Mouse (Mus musculus): ENCODE results near the gene Akt1. TPM values are rescaled to one million over a fixed set of nuclear protein-coding genes. Genes with fewer than 3 reads are reported as not detected.

The Akt1 gene
- polyA plus RNA-seq, 1 experiment from 2014 or later, result 57.1 TPM

- DNase-seq (ENCODE audit: low spot score), result no peak
- 74% methylated on average over 6 of the region's 6 CpGs for WGBS
- Histone ChIP-seq H3K27me3 (ENCODE audit: insufficient read depth, poor library complexity, severe bottlenecking) (no peaks in the 10 kb centered on the region; the same call in 1 of the 2 replicates), H3K9me3 (no peaks in the 10 kb centered on the region), H3K27ac (peak overlapping the region; percentile 8; the same call in 1 of the 2 replicates), H3K36me3 (peaks cover 64% of the 10 kb centered on the region), H3K4me1 (peaks cover 33% of the 10 kb centered on the region), H3K4me3 (no peak overlapping the region)
Observed at GRCm38 (mm10) chr12:112606998-112607397, 67.7 kb downstream of the Akt1 start.

GRCm38 (mm10) chr12:112605766-112606165, 68.9 kb downstream of the Akt1 start:
- H3K27me3 ChIP-seq (ENCODE audit: insufficient read depth, poor library complexity, severe bottlenecking), result no peaks in the 10 kb centered on the region; the same call in none of the 2 replicates
- H3K4me1 ChIP-seq, result peaks cover 32% of the 10 kb centered on the region
- peaks cover 64% of the 10 kb centered on the region for H3K36me3 ChIP-seq
- no peak for DNase-seq (ENCODE audit: low spot score)
- WGBS, result 45% methylated on average over 6 of the region's 6 CpGs
- no peak overlapping the region for H3K4me3 ChIP-seq
- H3K27ac ChIP-seq, result no peak overlapping the region
- no peaks in the 10 kb centered on the region for H3K9me3 ChIP-seq

GRCm38 (mm10) chr12:112604709-112605649, 69.7 kb downstream of the Akt1 start:
- no peak for DNase-seq (ENCODE audit: low spot score)
- no peaks in the 10 kb centered on the region for H3K9me3 ChIP-seq
- no peaks in the 10 kb centered on the region; the same call in none of the 2 replicates for H3K27me3 ChIP-seq (ENCODE audit: insufficient read depth, poor library complexity, severe bottlenecking)
- 67% methylated on average over 20 of the region's 20 CpGs for WGBS
- peaks cover 64% of the 10 kb centered on the region for H3K36me3 ChIP-seq
- peak overlapping the region; percentile 22; the same call in 1 of the 2 replicates for H3K27ac ChIP-seq
- H3K4me1 ChIP-seq, result peaks cover 37% of the 10 kb centered on the region
- H3K4me3 ChIP-seq, result no peak overlapping the region

DNA sequence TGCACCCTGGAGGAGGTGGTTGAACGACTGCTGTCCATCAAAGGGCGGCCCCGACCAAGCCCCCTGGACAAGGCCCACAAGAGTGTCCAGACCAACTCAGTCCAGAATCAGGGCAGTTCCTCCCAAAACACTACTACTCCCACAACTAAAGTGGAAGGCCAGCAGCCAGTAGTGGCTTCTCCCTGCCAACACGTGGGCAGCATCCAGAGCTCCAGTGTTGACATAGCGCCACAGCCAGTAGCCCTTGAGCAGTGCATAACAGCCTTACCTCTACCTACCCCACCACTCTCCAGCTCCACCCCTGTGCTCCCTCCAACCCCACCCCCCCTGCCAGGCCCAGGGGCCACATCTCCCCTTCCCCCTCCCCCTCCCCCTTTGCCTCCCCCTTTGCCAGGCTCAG, 70.7 kb downstream of the Akt1 start:
- Histone ChIP-seq H3K4me3 (no peak overlapping the region), H3K9me3 (no peaks in the 10 kb centered on the region), H3K27ac (no peak overlapping the region), H3K27me3 (ENCODE audit: insufficient read depth, poor library complexity, severe bottlenecking) (no peaks in the 10 kb centered on the region; the same call in none of the 2 replicates), H3K4me1 (peaks cover 44% of the 10 kb centered on the region), H3K36me3 (peaks cover 55% of the 10 kb centered on the region)
- WGBS, result 73% methylated on average over 5 of the region's 5 CpGs
- no peak for DNase-seq (ENCODE audit: low spot score)

Small RNA genes lying within 50 kb of the gene (microRNA-seq; reads per million reads assigned to microRNA genes)
- gene Mir6939, result 1.5 reads per million

Other genes with a start within 250 kb of the Akt1 start
- 5.6 and 12.4 TPM in 2 replicates for gene A530016L24Rik, start 185.4 kb downstream of the Akt1 start, polyA plus RNA-seq (2016; fragmentation: Nextera tagmentation; extraction: Ambion mirVana)
- gene Tmem179, start 158.1 kb downstream of the Akt1 start, polyA plus RNA-seq (2016; fragmentation: Nextera tagmentation; extraction: Ambion mirVana), result 1.2 and 1.5 TPM in 2 replicates
- gene Inf2, start 86.1 kb downstream of the Akt1 start, polyA plus RNA-seq (2016; fragmentation: Nextera tagmentation; extraction: Ambion mirVana), result 3.5 and 5.6 TPM in 2 replicates
- 57.2 and 99.3 TPM in 2 replicates for gene Adssl1, start 54.8 kb downstream of the Akt1 start, polyA plus RNA-seq (2016; fragmentation: Nextera tagmentation; extraction: Ambion mirVana)
- 175 and 207 TPM in 2 replicates for gene Siva1, start 30.2 kb downstream of the Akt1 start, polyA plus RNA-seq (2016; fragmentation: Nextera tagmentation; extraction: Ambion mirVana)
- gene Zbtb42, start 3.9 kb upstream of the Akt1 start, polyA plus RNA-seq (2016; fragmentation: Nextera tagmentation; extraction: Ambion mirVana), result 3.9 and 4.3 TPM in 2 replicates
- 3.9 and 6.6 TPM in 2 replicates for gene Cep170b, start 45.6 kb upstream of the Akt1 start, polyA plus RNA-seq (2016; fragmentation: Nextera tagmentation; extraction: Ambion mirVana)
- gene Pld4, start 85.8 kb upstream of the Akt1 start, polyA plus RNA-seq (2016; fragmentation: Nextera tagmentation; extraction: Ambion mirVana), result 0.57 and 2.9 TPM in 2 replicates
- gene Ahnak2, start 127.8 kb upstream of the Akt1 start, polyA plus RNA-seq (2016; fragmentation: Nextera tagmentation; extraction: Ambion mirVana), result 0.53 and 0.71 TPM in 2 replicates
- 13.0 and 14.9 TPM in 2 replicates for gene Clba1, start 134.1 kb upstream of the Akt1 start, polyA plus RNA-seq (2016; fragmentation: Nextera tagmentation; extraction: Ambion mirVana)
- 66.5 and 98.2 TPM in 2 replicates for gene Cdca4, start 154.5 kb upstream of the Akt1 start, polyA plus RNA-seq (2016; fragmentation: Nextera tagmentation; extraction: Ambion mirVana)
- gene Gpr132, start 193.3 kb upstream of the Akt1 start, polyA plus RNA-seq (2016; fragmentation: Nextera tagmentation; extraction: Ambion mirVana), result 0.11 TPM in 1 of 2 replicates, not detected in the other

All from heart, embryonic 10.5 days (tissue).